Mouse (Mus musculus): ENCODE results near the gene Fam219b. TPM values are rescaled to one million over a fixed set of nuclear protein-coding genes. Genes with fewer than 3 reads are reported as not detected.

Fam219b gene
- 1 to 10 TPM; 8.1 to 9.2 TPM for total RNA-seq (2021)
- long read RNA-seq, experiment 1, transcript Fam219b-202 (5 exons, 3,017 nt), result major isoform, 13 of 20 reads
- long read RNA-seq, experiment 1, partial matches to known transcripts, result 1 of 20 reads
- long read RNA-seq, experiment 1, other reads (novel, unspliced or antisense), result 3 of 20 reads
- long read RNA-seq, experiment 2, partial matches to known transcripts, result 0 of 4 reads
- long read RNA-seq, experiment 2, other reads (novel, unspliced or antisense), result 2 of 4 reads

DNA sequence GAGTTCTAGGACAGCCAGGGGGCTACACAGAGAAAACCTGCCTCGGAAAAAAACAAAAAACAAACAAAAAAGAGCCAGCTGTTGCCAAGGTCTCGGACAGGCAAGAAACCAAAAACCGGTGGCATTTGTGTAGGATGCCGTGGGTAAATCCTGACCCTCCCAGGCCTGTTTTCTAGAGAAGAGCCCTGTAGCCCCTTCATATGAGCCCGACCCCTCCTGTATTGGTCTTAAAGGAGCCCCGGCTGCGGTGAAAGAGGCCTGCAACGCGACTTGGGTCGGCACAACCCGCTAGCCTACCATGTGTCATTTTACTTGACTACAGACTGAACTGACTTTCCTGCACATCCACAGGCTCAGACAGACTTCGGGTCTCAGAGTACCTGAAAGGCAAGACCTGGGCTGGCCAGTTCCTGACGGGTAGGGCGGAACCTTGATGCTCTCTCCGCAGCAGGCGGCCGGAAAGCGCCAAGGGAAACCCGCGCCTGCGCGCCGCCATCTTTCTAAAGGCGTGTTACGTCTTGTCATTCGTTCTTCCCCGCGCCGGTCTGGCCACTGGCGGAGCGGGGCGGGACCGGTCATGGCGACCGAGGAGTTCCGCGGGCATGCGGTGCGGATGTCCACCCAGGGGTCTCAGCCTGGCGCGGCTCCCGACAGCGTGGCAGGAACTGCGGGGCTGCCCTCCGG is at the start of gene Fam219b:
Gene Fam219b, plus strand, starts transcription at position 485 of the 684 bp plus-strand sequence.
- DNase-seq, result peak; percentile 92 to 94

DNA sequence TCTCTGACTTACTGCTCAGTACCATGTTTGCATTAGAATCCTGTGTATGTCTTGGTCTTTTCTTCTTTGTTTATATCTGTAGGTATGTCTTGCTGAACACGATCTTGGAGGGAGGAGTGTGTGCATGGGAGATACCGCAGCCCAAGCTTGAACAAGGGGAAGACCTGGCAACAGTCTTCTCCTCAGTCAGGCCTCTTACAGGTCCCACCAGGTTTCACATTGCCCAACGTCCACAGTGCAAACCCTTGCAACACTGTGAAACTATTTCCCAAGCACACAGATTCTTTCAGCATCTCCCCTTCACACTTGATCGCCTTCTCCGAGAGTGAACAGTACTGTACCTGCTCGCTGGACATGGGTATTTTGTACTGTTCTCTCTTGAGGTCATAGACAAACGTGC is 49.5 kb upstream of the Fam219b start:
- DNase-seq, result no peak

DNA sequence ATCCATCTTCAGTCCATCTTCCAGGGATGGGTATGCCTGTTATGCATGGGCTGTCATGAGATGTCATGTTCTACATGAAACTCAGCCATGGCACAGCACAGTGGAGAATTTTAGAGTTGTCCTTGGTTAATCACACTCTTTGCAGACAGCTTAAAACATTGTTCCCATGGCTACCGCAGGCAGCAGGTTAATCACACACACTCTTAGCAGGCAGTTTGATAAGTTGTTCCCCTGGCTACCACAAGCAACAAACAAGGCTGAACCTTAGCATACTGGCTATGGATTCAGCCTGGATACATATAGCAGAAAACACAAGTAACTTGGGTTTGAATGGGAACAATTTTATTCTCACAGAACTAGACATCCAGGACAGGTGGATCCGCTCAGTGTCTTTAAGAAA is 43.8 kb upstream of the Fam219b start:
- peak in 1 of 2 experiments; percentile 15 for DNase-seq

DNA sequence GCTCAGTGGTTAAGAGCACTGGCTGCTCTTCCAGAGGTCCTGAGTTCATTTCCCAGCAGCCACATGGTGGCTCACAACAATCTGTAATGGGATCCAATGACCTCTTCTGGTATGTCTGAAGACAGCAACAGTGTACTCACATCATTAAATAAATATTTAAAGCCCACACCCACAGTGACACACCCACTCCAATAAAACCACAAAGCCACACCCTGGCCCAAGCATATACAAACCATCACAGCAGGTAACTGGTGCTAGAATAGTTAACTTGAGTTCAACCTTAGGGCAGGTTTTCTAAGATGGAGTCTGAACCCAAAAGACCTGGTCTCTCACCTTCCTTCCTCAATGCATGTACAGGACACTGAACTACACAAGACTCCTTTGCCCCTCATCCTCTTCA is 42.4 kb upstream of the Fam219b start:
- no peak for DNase-seq

DNA sequence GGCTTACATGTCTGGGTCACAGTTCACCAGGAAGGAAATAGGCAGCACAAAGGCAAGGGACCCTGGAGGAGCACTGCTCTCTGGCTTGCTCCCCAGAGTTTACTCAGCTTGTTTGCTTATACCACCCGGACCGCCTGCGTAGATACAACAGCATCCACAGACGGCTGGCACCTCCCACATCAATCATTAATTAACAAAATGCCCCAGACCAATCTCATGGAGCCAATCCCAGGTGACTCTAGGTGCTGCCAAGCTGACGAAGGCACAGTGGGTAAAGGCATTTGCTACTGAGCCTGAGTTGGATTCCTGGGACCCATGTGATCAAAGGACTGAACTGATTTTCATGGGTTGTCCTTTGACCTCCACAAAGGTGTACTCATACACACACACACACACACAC is 40.1 kb upstream of the Fam219b start:
- DNase-seq, result no peak

DNA sequence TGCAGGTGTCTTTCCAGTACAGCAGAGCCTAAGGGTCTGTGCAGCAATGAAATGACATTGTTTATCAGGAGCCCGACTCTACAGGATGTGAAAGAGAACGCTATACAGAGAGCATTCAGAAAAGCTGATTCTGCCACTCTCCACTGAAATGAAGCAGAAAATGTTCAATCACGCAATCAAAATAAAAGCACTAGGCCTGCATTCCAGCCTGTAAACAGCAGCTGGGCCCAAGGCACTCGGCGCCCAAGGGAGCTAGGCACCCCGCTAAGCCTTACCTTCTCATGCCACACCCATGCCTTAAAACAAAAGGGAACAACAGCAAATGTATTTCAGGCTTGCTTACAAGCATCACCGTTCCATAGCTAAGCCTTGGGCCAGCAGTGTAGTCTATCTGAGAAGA is 38.8 kb upstream of the Fam219b start:
- no peak for DNase-seq

DNA sequence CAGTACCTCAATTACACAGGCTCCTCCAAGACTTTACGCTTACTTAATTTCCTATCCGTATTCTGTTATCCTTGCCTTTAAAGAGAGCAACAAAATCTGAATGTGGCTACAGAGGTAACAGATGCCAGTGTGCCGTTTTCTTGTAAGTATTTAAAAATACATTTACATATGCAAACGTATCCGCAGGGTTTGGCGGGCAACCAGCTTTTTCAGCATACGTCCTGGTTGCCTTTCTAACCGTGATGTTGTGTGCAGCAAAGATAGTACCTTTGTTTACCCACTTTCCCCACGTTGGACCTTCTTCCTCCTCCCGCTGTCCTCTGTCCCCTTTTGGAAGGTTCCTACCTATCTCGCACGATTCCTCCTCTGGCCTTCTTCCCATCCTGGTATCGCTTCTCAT is 35.9 kb upstream of the Fam219b start:
- DNase-seq, result no peak

DNA sequence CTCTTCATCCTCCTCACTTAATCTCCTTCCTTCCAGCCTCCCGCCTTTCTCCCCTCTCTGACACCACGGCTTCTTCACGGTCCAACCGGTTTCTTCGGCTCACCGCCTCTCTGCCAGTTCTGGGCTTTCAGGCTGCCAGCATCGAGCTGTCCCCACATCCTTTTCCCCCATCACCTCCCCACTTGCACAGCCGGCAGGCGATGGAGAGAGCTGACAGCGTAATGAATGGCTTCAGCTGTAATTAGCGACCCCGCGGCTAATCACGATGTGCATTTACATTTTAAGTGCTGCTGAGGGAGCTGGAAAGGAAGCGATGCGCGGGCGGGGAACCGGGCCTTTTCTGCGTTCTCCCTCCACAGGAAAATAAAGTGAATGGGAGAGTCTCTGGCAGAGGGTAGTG is 35.5 kb upstream of the Fam219b start:
- DNase-seq, result no peak

DNA sequence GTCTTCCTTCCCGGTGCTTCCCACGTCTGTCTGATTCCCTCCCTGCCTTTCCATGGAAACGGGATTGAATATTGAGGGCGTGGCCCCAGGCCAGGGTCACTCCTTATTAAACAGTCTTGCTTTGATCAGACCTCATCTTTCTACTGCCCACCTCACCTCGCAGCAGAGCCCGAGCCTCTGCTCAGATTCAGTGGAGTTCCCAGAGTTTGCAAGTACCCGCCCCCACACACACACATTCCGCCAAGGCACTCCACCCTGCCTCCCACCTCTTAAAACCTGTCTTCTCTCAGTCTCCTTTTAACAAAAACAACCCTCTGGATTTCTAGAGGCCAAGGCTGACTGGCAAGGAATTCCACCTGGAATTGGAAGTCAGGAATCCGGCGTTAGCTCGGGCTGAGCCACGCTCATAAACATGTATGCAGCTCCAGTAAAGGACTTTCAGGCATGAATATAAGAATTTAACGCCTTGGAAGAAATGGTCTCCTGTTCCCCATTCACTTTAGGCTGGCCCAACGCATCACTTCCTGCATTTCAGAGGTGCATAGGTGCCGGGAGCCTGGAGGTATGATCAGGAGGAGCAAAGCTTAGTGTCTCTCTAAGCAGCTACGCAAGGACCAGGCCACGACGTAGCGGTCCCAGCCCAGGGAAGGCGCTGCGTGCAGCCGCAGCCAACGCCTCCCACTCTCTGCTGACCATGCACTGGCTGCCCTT is 34.3 kb upstream of the Fam219b start:
- peak; percentile 27 to 31 for DNase-seq

DNA sequence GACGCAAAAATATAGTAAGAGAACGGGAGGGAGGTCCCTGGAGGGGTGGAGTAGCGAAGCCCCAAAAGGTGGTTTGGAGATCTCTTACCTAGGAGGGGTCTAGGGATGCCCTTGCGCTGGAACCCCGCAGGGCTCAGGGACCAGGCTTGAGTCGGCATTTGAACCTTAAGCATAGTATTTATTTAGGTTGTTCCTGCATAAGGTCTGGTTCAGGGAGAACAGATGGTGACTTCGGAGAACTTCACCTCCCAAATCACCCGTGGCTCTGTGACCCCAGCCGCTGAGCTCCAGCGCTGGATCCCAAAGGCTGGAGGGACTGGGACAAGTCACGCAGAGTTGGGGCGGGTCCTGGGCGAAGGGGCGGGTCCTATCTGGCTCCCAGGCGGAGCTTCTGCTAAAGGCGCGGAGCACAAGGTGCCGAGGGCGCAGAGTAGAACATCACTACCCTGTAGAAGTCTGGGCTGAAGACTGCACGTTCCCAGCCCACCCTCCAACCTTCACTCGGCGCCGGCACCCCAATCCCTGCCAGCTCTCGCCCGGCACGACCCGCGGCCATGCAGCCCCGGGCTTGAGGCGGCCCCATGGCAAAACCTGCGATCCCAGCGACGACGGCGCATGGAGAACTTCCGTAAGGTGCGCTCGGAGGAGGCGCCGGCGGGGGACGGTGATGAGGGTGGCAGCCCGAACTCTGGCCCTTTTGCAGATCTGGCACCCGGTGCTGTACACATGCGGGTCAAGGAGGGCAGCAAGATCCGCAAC is 33.5 kb upstream of the Fam219b start, which contains the start of gene Rpp25:
Gene Rpp25, plus strand, starts transcription at position 405 of the 759 bp plus-strand sequence.
- DNase-seq, result peak; percentile 75 to 85

DNA sequence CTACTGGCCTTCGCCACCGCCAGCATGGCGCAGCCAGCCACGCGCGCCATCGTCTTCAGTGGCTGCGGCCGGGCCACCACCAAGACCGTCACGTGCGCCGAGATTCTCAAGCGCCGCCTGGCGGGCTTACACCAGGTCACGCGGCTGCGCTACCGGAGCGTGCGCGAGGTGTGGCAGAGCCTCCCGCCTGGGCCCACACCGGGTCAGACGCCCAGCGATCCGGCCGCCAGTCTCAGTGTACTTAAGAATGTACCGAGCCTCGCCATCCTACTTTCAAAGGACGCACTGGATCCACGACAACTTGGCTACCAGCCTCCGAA is 33.0 kb upstream of the Fam219b start:
- DNase-seq, result peak; percentile 54 to 69

DNA sequence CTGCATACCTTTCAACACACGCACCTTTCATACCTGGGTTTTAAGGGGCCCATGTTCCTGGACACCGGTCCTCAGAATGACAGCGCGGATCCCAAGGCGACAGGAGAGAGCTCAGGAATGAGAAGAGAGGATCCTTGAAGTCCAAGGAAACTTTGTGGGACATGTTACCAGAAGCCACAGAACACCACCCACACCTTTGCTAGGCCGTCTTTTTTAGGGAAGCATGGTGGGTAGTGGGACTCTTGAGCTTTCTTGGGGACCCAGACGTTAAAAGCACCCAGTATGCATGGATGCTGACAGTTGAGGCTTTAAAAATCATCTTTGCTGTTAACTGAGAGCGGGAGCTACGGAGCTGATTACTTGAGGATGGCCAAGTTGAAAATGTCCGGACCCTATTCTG is 32.4 kb upstream of the Fam219b start:
- DNase-seq, result no peak

DNA sequence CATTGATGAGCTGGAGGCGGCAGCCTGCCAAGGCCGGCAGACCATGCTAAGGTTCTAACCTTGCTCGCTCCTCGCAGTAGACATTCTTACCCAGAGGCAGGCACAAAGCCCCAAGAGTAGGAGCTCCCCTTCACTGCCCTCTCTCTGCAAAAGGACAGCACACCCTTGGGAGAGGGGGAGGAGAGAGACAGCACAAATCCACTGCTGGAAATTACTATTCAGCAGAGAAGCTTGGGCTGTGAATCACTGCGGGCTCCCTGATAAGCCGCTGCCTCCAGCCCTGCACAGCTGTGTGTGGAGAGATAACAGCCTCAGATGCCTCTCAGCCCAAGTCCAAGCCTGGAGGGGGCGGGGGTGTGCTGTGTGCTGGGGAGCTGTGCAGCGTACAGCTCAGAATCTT is 31.6 kb upstream of the Fam219b start:
- DNase-seq, result peak; percentile 76 to 88

DNA sequence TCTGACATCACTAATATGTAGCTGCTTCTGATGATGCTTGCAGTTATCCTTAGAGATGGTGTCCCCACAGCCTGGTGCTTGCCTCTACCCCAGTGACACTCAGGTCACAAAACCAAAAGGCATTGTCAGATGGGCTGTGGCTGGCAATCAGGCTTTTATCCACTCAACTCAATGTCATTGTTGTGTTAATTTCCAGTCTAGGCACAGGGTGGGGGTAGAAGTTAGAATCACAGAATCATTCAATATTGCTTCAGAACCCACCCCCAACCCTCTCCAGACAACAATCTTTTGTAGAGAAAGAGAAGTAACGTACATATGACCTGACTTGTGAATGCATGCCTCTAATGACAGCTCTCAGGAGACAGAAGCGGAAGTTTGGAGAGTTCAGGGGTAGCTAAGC is 26.8 kb upstream of the Fam219b start:
- no peak for DNase-seq

DNA sequence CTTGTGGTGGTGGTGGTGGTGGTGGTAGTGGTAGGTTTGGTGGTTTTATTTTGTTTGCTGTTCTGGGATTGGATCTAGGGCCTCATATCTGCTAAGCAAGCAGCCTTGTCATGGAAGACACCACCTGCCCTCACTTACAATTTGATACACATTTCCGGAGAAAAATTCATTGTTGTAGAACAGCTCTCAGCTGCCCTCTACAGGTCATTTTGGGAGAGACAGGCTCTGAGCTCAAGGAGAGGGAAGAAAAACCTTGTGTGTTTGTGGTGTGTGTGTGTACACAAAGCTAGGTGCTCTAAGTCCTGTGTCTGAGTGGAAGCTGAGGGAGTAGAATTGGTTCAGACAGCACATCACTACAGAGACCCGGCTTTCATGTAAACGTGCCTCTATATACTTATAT is 20.2 kb upstream of the Fam219b start:
- peak; percentile 49 to 86 for DNase-seq

DNA sequence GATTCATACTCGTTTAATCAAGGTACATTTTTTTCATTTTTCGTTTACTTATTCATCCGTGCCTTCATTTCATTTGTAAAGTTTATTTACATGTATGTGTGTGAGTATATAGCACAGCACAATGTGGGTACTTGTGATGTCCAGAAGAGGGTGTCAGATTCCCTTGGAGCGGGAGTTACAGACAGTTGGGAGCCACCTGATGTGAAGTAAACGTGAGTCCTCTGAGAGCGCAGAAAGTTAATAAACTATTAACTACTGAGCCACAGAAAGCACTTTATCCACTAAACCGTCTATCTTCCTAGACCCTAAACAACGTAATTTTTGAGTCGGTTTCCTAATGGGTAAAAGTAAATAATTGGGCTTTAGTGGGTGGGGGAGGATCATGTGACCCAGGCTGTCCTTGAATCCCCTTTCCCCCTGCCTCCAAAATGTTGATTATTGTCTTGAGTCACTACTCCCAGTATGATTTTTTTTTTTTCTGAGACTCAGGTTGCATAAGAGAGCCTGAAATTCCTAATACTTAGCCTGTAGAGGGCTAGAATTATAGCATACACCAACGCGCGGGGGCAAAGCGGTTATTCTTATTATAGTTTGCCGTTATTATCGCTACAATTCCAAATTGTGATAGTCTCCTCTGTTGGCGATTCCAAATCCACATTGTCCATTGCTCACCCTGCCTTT is 16.8 kb upstream of the Fam219b start:
- DNase-seq, result no peak

DNA sequence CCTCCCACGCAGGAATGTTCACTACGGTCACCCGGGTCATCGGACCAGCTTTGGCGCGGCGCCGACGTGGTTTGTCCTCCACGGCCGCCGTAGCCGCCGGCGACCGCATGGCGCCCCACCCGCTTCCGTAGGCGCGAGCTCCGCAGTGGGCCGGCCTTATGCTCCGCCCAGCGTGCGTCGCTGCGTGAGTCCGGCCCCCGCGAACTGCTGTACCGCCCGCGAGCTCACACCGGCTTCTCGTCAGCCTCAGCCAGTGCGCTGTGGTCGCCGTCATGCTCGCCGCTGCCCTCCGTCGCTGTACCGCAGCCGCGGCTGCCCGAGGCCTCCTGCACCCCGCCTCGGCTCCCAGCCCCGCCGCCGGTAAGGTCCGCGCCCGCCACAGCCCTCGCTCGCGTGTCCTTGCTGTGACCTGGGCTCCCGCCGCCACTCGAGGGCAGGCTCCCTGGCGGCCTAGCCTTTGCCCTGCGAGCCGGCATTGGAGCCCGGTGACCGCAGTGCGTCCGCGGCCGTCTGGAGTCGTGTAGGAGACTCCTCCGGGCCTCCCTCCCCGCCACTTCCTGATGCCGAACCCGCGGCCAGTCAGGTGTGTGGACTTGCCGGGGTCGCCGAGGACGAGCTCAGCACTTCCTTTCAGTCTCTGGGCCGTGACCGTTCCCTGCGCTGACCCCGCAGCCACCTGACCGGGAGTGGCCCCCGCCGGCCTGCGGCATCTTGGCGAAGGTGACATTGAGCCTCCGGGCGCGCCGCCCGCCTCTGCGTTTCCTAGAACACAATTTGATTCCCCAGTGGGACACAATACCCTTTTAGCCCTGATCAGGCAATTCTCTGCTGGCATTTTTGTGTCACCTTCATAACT is 16.0 kb upstream of the Fam219b start, which contains the start of gene Cox5a:
Gene Cox5a, plus strand, starts transcription at position 219 of the 856 bp plus-strand sequence.
- peak; percentile 96 for DNase-seq

DNA sequence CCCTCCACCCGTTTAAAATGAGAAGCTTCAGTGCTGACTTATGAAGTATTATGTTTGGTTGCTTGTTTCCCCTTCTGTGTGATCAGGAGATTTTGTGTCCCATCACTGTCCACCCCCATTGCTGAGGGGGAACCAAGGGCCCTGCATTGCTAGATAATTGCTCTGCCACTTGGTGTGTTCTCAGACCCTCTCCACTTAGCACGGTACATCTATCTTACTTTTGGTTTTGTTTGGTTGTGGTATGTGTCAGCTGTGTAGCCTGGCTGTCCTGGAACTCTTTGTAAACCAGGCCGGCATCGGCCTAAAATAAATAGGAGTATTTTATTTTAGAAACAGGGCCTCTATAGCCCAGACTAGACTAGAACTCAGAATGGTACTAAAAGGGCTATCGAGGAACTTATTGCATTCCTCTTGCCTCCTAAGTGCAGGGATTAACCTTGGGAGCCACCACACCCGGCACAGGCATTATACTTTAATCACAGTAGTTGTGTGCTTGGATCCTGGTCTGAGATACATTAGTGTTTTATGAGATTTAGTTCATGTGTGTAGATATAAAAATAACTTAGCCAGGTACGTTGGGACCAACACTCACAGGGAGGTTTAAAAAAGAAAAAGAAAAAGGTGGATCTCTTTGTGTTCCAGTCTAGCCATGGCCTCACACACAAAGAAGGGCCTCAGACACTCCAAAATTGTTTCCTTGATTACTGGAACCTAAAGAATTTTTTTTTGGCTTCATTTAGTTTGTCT is 15.0 kb upstream of the Fam219b start:
- no peak for DNase-seq

DNA sequence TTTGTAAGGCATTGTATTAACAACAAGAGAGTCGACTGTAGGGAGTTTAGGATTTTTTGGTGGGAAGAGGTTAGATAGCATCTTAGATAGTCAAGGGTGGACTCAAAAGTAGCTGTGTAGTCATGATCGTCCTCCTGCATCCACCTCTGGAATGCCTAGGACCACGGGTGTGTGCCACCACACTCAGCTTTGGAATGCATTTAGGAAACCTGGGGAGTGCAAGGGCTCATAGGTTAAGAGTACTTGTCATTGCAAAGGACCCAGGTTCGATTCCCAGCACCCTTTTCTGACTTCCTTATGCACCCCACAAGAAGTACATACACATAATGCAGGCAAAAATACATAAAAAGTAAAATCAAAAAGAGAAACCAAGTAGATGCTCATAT is 14.5 kb upstream of the Fam219b start:
- DNase-seq, result no peak

DNA sequence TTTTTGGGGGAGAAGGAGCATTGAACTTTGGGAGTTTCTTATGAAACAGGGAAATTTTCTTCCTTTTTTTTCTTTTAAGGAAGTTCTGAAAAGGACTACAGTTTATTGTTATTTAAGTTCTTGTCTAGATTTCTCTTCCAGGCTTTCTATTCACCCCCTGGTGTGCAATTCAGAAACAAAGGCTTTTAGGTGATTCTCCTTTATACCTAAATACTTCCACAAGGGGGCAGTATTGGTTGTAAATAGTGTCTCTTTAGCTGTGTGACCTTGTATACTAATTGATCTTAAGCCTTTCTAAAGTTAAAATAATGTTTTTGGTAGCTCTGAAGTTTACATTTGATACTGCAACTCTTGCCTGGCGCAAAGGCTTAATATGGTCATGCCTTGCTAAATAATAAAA is 13.6 kb upstream of the Fam219b start:
- peak in 1 of 2 experiments; percentile 69 for DNase-seq
